Mouse (Mus musculus) kidney, postnatal 4 days (tissue): ENCODE results near the gene Msh2.
"Not testable (repeated sequence)": the region's sequence is repeated elsewhere in the genome, so short reads cannot be mapped to it uniquely, and the experiment has no call there.

Experiments
- DNase-seq, 2 experiments: peaks; one replicate each; pipeline ENCODE4 v3.0.0; 2021; ENCODE audit warnings: mixed read lengths in 2 of 2

Msh2 gene

GRCm38 (mm10) chr17:87671890-87672660 is at the start of gene Msh2:
Gene Msh2, plus strand, starts transcription at chr17:87672330.
- DNase-seq = peak; percentile 99

GRCm38 (mm10) chr17:87625510-87626086 is 46.5 kb upstream of the Msh2 start:
- no peak for DNase-seq

- no peak for DNase-seq
Measured at GRCm38 (mm10) chr17:87628144-87628543, 44.0 kb upstream of the Msh2 start.

- no peak for DNase-seq
Measured at GRCm38 (mm10) chr17:87628706-87629105, 43.4 kb upstream of the Msh2 start.

GRCm38 (mm10) chr17:87637056-87637389 is 35.1 kb upstream of the Msh2 start:
- peak; percentile 64 to 74 for DNase-seq

GRCm38 (mm10) chr17:87639242-87639641 is 32.9 kb upstream of the Msh2 start:
- DNase-seq = no peak

GRCm38 (mm10) chr17:87640272-87640671 is 31.9 kb upstream of the Msh2 start:
- DNase-seq = no peak

- no peak for DNase-seq
Measured at GRCm38 (mm10) chr17:87641006-87641405, 31.1 kb upstream of the Msh2 start.

- no peak for DNase-seq
Measured at GRCm38 (mm10) chr17:87642744-87643143, 29.4 kb upstream of the Msh2 start.

- not testable (repeated sequence) for DNase-seq
Measured at GRCm38 (mm10) chr17:87655616-87656015, 16.5 kb upstream of the Msh2 start.

- not testable (repeated sequence) for DNase-seq
Measured at GRCm38 (mm10) chr17:87661958-87662573, 10.1 kb upstream of the Msh2 start.

- no peak for DNase-seq
Measured at GRCm38 (mm10) chr17:87664238-87664637, 7.9 kb upstream of the Msh2 start.

GRCm38 (mm10) chr17:87665066-87665822 is 6.9 kb upstream of the Msh2 start:
- DNase-seq = peak; percentile 69 to 75

- DNase-seq = peak in 1 of 2 experiments; percentile 73
Measured at GRCm38 (mm10) chr17:87672677-87673286, 652 bp downstream of the Msh2 start.

- DNase-seq = not testable (repeated sequence)
Measured at GRCm38 (mm10) chr17:87676916-87677474, 4.9 kb downstream of the Msh2 start.

GRCm38 (mm10) chr17:87677656-87678055 is 5.5 kb downstream of the Msh2 start:
- DNase-seq = no peak

- no peak for DNase-seq
Measured at GRCm38 (mm10) chr17:87689217-87689616, 17.1 kb downstream of the Msh2 start.

- DNase-seq = peak; percentile 83
Measured at GRCm38 (mm10) chr17:87691958-87692357, 19.8 kb downstream of the Msh2 start.

GRCm38 (mm10) chr17:87695874-87696465 is 23.8 kb downstream of the Msh2 start:
- DNase-seq = no peak

GRCm38 (mm10) chr17:87696814-87697213 is 24.7 kb downstream of the Msh2 start:
- DNase-seq = no peak

GRCm38 (mm10) chr17:87698996-87699765 is 27.1 kb downstream of the Msh2 start:
- no peak for DNase-seq
